Mouse (Mus musculus) MEL (cell line): ENCODE measurements around the gene Gm3250.
"Not testable (repeated sequence)": the region's sequence is repeated elsewhere in the genome, so short reads cannot be mapped to it uniquely, and the experiment has no call there.

Source experiments
- CTCF ChIP-seq, 3 experiments: IDR thresholded peaks in 2 of 3; conservative IDR thresholded peaks in 1 of 3; 2 replicates each; pipeline ENCODE4 v1.5.1; 2011 to 2012; ENCODE audit warnings: low read length in 3 of 3, low read depth in 2 of 3, mild to moderate bottlenecking in 2 of 3, improper control_type of control experiment in 1 of 3, inconsistent platforms in 1 of 3, mixed read lengths in 1 of 3, moderate library complexity in 1 of 3; ENCODE audit not compliant: control insufficient read depth in 1 of 3, insufficient read depth in 1 of 3, poor library complexity in 1 of 3, severe bottlenecking in 1 of 3
- EP300 ChIP-seq, 2 experiments: IDR thresholded peaks; 2 replicates each; pipeline ENCODE4 v1.6.1; 2011; ENCODE audit warnings: improper control_type of control experiment in 2 of 2, low read length in 2 of 2, low read depth in 1 of 2, mild to moderate bottlenecking in 1 of 2
- MAFK ChIP-seq: IDR thresholded peaks from 2 replicates; pipeline ENCODE4 v1.6.1; 2011; ENCODE audit warnings: low read depth, mild to moderate bottlenecking, low read length, improper control_type of control experiment, borderline replicate concordance
- MAZ ChIP-seq: IDR thresholded peaks from 2 replicates; pipeline ENCODE4 v1.6.1; 2012; ENCODE audit warnings: low read depth, mild to moderate bottlenecking, inconsistent platforms, low read length, improper control_type of control experiment
- MYB ChIP-seq: IDR thresholded peaks from 2 replicates; pipeline ENCODE4 v1.6.1; 2011; ENCODE audit warnings: mild to moderate bottlenecking, low read depth, low read length, improper control_type of control experiment
- MYC ChIP-seq: IDR thresholded peaks from 2 replicates; pipeline ENCODE4 v1.6.1; 2011; ENCODE audit warnings: low read depth, mild to moderate bottlenecking, low read length, improper control_type of control experiment, moderate library complexity
- TAL1 ChIP-seq: IDR thresholded peaks from 2 replicates; pipeline ENCODE4 v1.6.1; 2012; ENCODE audit warnings: mild to moderate bottlenecking, inconsistent platforms, low read length, moderate library complexity, mixed read lengths
- UBTF ChIP-seq: IDR thresholded peaks from 2 replicates; pipeline ENCODE4 v1.6.1; 2012; ENCODE audit warnings: low read depth, mild to moderate bottlenecking, inconsistent platforms, low read length, improper control_type of control experiment, moderate library complexity, borderline replicate concordance; ENCODE audit not compliant: insufficient read depth

DNA sequence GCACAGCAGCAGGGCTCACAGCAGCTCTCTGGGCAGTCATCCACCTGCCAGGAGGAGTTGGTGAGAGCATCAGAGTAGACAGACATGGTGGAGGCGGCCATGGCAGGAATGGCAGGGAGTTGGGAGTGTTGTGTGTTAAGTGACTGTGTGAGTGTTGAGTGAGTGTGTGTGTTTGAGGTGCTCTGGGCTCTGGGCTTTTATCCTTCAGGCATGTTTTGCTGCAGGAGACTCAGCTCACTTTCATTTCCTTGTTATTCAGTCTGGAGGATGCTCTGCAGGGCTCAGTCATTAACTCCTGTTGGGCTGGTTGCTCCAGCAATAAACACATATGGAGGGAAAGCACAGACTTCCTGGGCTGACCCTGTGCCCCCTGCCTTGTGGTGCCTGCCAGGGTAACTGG, at the start of gene Gm3250:
- TF ChIP-seq MAZ; CTCF (IDR thresholded peaks at IDR 0.05 in 2 of 3, conservative IDR thresholded peaks at IDR 0.05 in 1 of 3; ENCODE audit: control insufficient read depth in 1 of 3, insufficient read depth in 1 of 3, low read depth in 2 of 3, low read length in 3 of 3, poor library complexity in 1 of 3, severe bottlenecking in 1 of 3); MYC; TAL1; MAFK; EP300 (IDR thresholded peaks at IDR 0.05; ENCODE audit: low read depth in 1 of 2, low read length in 2 of 2); MYB; UBTF: not testable (repeated sequence)
